Mouse (Mus musculus): ENCODE results near the gene Cxcr5. TPM values are rescaled to one million over a fixed set of nuclear protein-coding genes. Genes with fewer than 3 reads are reported as not detected.

Cxcr5 gene
- not detected in 2 replicates for polyA plus RNA-seq (2012; ENCODE audit: insufficient read depth, insufficient read length, low replicate concordance, missing spikeins)

DNA sequence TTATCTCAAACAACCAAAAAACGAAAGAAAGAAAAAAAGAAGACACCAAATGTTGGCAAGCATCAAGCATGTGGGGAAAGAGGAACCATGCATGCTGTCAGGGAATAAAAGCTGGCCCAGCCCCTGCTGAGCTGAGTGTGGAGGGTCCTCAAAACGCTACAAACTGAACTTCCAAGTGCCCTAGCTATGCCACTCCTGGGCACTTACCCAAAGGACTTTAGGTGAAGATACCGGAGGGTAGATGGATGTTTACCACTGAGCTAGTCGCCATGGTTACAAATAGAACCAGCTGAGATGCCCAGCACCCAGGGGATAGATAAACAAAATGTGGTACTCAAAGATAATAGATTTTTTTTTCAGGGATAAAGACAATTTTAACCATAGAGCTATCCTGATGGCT is at the start of gene Cxcr5:
Gene Cxcr5 (minus strand): TSS at position 281 of the 400 bp plus-strand sequence.
- WGBS: 62% methylated on average over 4 of the region's 4 CpGs
- no peak for TF ChIP-seq POLR2A (IDR thresholded peaks at IDR 0.05; ENCODE audit: insufficient read depth, low read depth, low read length)
- TF ChIP-seq CTCF (IDR thresholded peaks at IDR 0.05; ENCODE audit: insufficient read depth, low read depth, low read length): no peak
- Histone ChIP-seq H3K4me1 (ENCODE audit: control insufficient read depth, insufficient read depth, low read length) (0 out of 2 replicates have a peak, but pooled peaks cover 5% of the 10 kb centered on the region), H3K4me3 (ENCODE audit: insufficient read depth, low read depth, low read length) (no peak within 1 kb of the TSS), H3K27ac (ENCODE audit: insufficient read depth, low read depth, low read length) (no peak within 1 kb of the TSS)

DNA sequence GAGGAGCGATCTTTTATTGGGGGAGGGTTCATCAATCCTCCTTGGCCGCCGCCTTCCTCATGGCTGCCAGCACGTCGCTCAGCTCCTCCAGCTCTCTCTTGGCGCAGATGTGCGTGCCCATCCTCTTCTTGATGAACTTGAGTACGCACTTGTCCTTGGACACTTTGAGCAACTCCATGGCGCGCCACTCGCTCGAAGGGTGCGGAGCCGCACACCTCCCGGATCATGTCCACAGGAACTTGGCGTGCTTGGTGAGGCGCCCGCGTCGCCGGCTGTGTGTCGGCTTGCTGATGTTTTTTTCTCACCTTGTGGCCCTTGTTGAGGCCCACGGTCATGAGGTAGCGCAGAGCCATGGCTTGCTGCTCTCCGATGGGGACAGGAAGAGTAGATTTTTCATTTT is 48.7 kb upstream of the Cxcr5 start:
- H3K4me3 ChIP-seq (ENCODE audit: insufficient read depth, low read depth, low read length): no peak overlapping the region
- H3K4me1 ChIP-seq (ENCODE audit: control insufficient read depth, insufficient read depth, low read length): peaks cover 10% of the 10 kb centered on the region
- WGBS: 88% methylated on average over 25 of the region's 25 CpGs
- TF ChIP-seq POLR2A (IDR thresholded peaks at IDR 0.05; ENCODE audit: insufficient read depth, low read depth, low read length): no peak
- no peak for TF ChIP-seq CTCF (IDR thresholded peaks at IDR 0.05; ENCODE audit: insufficient read depth, low read depth, low read length)
- no peak overlapping the region for H3K27ac ChIP-seq (ENCODE audit: insufficient read depth, low read depth, low read length)

DNA sequence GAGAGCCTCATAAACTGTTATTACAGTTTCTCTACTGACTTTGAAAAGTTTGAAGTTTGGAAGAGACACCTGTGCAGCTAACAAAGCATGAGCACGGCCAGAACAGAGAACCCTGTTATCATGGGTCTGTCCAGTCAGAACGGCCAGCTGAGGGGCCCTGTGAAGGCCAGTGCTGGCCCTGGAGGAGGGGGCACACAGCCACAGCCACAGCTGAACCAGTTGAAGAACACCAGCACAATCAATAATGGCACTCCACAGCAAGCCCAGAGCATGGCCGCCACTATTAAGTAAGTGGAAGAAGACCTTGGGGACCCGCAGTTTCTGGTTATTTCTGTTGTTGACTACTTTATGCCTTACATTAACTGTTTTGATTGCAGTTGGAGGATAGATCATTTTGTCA is 45.6 kb upstream of the Cxcr5 start:
- 0 out of 2 replicates have a peak overlapping the region, but pooled peaks have one; percentile 17 for H3K4me3 ChIP-seq (ENCODE audit: insufficient read depth, low read depth, low read length)
- WGBS: 11% methylated on average over 4 of the region's 4 CpGs
- H3K4me1 ChIP-seq (ENCODE audit: control insufficient read depth, insufficient read depth, low read length): peaks cover 10% of the 10 kb centered on the region
- TF ChIP-seq CTCF (IDR thresholded peaks at IDR 0.05; ENCODE audit: insufficient read depth, low read depth, low read length) (no peak), POLR2A (IDR thresholded peaks at IDR 0.05; ENCODE audit: insufficient read depth, low read depth, low read length) (no peak)
- no peak overlapping the region for H3K27ac ChIP-seq (ENCODE audit: insufficient read depth, low read depth, low read length)

DNA sequence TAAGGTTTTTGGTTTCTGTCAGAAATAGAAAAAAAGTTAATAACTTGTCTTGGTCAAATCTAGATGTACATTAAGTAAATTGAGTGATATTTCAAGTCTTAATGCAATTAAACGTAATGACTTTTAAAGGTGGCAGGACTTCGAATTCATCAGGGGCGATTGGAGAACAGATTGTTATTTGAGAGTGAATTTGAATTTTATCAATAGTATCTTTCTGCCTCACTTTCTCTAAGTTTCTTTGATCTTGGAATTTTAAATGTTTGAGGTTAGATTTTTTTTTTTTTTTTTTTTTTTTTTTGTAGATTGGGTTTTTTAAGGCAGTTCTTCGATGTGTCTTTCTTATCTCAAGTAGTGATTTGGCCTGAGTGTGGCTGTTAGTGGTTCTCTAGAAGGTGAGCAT is 45.0 kb upstream of the Cxcr5 start:
- H3K4me3 ChIP-seq (ENCODE audit: insufficient read depth, low read depth, low read length): no peak overlapping the region
- WGBS: 15% methylated on average over 4 of the region's 4 CpGs
- peaks cover 10% of the 10 kb centered on the region for H3K4me1 ChIP-seq (ENCODE audit: control insufficient read depth, insufficient read depth, low read length)
- no peak overlapping the region for H3K27ac ChIP-seq (ENCODE audit: insufficient read depth, low read depth, low read length)
- TF ChIP-seq POLR2A (IDR thresholded peaks at IDR 0.05; ENCODE audit: insufficient read depth, low read depth, low read length) (no peak), CTCF (IDR thresholded peaks at IDR 0.05; ENCODE audit: insufficient read depth, low read depth, low read length) (no peak)

DNA sequence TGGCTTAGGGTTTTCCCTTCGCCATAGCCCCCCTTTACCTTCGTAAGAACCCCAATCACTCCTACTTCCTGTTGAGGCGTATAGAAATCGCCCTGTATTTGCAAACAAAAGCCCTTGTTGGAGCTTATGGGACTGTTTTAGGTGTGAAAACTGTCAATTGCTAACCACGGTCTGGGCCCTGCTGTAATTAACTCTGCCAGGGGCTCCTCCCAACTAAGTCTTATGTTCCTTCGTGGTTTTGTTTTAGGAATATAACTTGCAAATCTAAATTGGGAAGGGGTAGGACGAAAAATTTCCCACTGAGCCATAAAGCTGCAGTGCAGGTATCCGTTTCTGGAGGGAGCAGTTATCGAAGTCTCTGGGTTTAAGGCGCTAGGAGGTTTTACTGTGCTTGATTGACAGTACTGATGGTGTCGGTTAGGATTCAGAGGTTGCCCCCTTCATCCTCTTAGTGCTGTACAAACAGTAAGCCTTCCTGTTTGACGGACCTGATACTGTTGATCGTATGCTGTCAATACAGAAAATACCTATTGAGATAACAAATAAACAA is 44.0 kb upstream of the Cxcr5 start:
- H3K4me3 ChIP-seq (ENCODE audit: insufficient read depth, low read depth, low read length): peak overlapping the region; percentile 67
- WGBS: under 1% methylated on average over 13 of the region's 13 CpGs
- peak overlapping the region; percentile 98 for H3K27ac ChIP-seq (ENCODE audit: insufficient read depth, low read depth, low read length)
- H3K4me1 ChIP-seq (ENCODE audit: control insufficient read depth, insufficient read depth, low read length): peaks cover 10% of the 10 kb centered on the region
- TF ChIP-seq POLR2A (IDR thresholded peaks at IDR 0.05; ENCODE audit: insufficient read depth, low read depth, low read length): no peak
- TF ChIP-seq CTCF (IDR thresholded peaks at IDR 0.05; ENCODE audit: insufficient read depth, low read depth, low read length): no peak

DNA sequence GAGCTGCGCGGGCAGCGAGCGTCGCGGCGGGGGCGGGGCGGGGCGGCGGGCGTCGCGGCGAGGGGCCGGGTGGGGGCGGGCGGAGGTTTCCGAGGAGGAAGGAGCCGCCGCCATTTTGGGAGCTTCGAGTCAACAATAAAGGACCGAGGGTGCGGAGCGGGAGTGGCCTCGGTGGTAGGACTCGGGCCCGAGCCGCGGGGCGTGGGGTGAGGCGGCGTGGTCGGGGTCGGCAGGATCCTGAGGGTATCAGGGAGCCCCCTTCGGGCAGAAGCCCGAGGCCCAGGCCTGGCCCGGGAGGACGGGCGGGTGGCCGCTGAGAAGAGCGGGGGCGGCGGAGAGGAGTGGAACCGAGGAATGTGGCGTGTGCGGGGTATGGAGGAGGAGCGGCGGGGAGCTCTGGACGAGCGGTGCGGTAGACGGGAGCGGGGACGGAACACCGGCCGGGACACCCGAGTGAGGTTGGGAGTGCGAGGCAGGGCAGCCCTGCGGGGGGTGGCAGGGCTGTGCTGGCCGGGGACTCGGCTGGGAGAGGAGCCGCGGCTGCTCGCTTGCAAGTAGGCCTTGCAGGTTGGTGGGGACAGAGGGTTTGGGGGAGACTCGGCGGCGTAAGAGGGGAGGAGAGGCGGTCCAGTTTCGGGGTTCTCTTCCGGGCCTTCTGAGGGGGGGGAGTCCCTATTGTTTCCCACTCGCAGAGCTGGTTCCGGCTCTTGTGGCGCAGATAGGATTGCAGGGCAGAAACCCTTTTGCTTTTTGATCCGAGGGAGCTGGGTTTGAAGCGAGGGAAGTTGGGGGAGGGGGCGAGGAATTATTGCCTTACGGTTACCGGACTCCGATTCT is 43.3 kb upstream of the Cxcr5 start, which contains the start of gene Ddx6:
Gene Ddx6 (plus strand): TSS at position 114 of the 837 bp plus-strand sequence.
- 1% methylated on average over 80 of the region's 80 CpGs for WGBS
- Histone ChIP-seq H3K27ac (ENCODE audit: insufficient read depth, low read depth, low read length) (peak within 1 kb of the TSS; percentile 98), H3K4me1 (ENCODE audit: control insufficient read depth, insufficient read depth, low read length) (peaks cover 8% of the 10 kb centered on the region; the same call in 1 of the 2 replicates), H3K4me3 (ENCODE audit: insufficient read depth, low read depth, low read length) (peak within 1 kb of the TSS; percentile 67)
- no peak for TF ChIP-seq CTCF (IDR thresholded peaks at IDR 0.05; ENCODE audit: insufficient read depth, low read depth, low read length)
- no peak for TF ChIP-seq POLR2A (IDR thresholded peaks at IDR 0.05; ENCODE audit: insufficient read depth, low read depth, low read length)

DNA sequence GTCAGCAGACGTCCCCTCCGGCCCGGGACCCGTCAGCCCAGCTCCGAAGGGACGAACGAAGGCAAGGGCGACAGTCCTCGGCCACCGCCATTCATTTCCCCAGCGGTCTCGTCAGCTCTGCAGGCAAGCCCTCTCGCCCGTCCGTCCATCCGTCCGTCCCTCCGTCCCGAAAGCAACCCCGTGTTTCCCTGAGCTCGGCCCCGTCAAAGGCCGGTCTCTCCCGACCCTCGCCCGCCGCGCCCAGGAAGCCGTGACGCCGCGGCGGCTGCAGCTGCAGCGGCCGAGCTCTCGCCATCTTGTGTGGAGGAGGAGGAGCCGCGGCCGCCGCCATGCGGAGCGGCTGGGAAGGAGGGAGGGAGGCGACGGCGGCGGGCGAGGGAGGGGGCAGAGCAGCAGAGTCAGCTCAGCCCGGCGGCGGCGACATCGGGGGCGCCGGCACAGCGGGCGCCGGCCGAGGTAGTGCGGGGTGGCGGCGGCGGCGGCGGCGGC is 42.7 kb upstream of the Cxcr5 start:
- Histone ChIP-seq H3K27ac (ENCODE audit: insufficient read depth, low read depth, low read length) (peak overlapping the region; percentile 95), H3K4me3 (ENCODE audit: insufficient read depth, low read depth, low read length) (peak overlapping the region; percentile 67), H3K4me1 (ENCODE audit: control insufficient read depth, insufficient read depth, low read length) (peaks cover 10% of the 10 kb centered on the region; the same call in 1 of the 2 replicates)
- WGBS: under 1% methylated on average over 65 of the region's 65 CpGs
- TF ChIP-seq CTCF (IDR thresholded peaks at IDR 0.05; ENCODE audit: insufficient read depth, low read depth, low read length): no peak
- TF ChIP-seq POLR2A (IDR thresholded peaks at IDR 0.05; ENCODE audit: insufficient read depth, low read depth, low read length): peak; percentile 68

DNA sequence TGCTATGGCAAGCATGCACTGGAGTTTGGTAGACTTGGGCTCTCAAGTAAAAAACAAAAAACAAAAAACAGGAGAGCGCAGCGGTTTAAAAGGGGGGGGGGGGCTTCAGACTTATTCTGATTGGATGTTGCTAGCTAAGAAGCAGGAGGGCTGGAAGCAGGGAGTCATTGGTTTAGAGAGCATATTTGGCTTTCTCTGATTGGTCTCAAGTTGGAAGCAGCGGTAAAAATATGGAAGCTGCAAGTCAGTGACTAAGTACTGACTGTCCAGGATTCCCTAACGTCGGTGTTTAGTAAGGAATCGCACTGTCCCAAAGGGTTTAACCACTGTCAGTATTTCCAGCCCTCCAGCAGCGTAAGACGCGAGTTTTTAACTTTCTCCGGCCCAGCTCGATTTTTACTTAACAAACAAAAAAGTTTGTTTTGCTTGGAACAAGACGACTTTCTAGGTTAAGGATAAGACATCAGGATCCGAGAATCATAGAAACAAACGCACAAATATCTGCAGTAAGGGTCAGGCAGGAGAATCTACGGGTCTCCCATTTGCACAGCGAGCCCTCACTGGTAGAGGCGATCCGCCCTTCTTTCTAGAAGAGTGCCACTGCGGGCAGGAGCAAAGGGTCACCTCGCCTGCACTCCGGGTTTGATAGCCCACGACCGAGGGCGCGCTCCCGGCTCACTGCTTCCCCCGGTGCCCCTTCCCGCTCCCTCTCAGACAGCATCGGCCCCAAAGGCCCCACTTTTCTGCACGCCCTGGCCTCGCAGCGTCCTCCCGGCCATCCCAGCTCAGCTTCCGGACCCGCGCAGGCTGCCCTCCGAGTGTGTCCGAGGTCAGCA is 42.0 kb upstream of the Cxcr5 start:
- Histone ChIP-seq H3K27ac (ENCODE audit: insufficient read depth, low read depth, low read length) (peak overlapping the region; percentile 95), H3K4me1 (ENCODE audit: control insufficient read depth, insufficient read depth, low read length) (peaks cover 15% of the 10 kb centered on the region), H3K4me3 (ENCODE audit: insufficient read depth, low read depth, low read length) (peak overlapping the region; percentile 67)
- WGBS: under 1% methylated on average over 38 of the region's 38 CpGs
- no peak for TF ChIP-seq CTCF (IDR thresholded peaks at IDR 0.05; ENCODE audit: insufficient read depth, low read depth, low read length)
- no peak for TF ChIP-seq POLR2A (IDR thresholded peaks at IDR 0.05; ENCODE audit: insufficient read depth, low read depth, low read length)

Data from olfactory bulb, adult 2 months (tissue).